Mouse (Mus musculus): Measurements from ENCODE around the gene Fnip2.

DNA sequence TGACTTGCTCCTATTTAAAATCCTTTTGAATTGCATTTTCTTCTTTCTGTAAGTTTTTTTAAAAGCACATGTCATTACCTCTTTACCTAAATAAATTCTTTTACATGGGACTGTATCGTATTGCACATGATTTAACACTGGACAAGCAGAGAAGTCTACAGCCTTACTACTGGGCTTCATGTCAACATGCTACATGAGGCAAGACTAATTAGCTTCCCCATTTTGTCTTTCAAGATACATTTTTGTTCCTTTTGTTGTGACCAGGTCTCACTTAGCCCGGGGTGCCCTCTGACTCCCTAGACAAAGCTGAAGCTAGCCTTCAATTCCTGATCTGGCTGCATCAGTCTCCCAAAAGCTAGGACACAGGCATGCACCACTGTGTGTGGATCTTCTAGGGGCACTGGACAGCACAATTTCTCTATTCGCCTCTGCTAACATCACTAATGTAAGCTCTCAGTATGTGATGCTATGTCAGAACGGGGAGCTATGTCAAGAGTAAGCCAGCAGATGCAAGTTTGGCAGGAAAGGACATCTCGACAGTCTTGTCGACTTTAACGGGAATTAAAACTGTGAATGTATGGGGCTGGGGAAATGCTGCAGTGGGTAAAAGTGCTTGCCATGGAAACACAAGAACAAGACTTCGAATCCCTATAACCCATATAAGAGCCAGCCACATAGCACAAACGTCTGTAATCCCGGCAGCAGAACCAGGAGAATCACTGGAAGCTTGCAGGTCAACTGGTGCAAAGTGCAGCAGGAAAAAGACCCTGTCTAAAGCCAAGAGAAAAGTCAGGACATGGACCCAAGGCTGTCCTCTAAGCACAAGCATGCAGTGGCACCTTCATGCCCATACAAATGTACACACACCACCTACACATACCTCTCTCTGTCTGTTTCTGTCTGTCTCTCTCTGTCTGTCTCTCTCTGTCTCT is 5.5 kb downstream of the Fnip2 start:
- TF ChIP-seq EP300 (IDR thresholded peaks at IDR 0.05; ENCODE audit: insufficient read depth, low read depth, low read length) (no peak), POLR2A (IDR thresholded peaks at IDR 0.05; ENCODE audit: insufficient read depth, low read length) (no peak), CTCF (IDR thresholded peaks at IDR 0.05; ENCODE audit: low read depth, low read length) (no peak)
